Mouse (Mus musculus): ENCODE measurements around the gene Grb14. TPM values are rescaled to one million over a fixed set of nuclear protein-coding genes. Genes with fewer than 3 reads are reported as not detected.

The Grb14 gene
- total and polyA plus RNA-seq, 3 experiments = 0.61 to 0.85 (median 0.74) TPM

DNA sequence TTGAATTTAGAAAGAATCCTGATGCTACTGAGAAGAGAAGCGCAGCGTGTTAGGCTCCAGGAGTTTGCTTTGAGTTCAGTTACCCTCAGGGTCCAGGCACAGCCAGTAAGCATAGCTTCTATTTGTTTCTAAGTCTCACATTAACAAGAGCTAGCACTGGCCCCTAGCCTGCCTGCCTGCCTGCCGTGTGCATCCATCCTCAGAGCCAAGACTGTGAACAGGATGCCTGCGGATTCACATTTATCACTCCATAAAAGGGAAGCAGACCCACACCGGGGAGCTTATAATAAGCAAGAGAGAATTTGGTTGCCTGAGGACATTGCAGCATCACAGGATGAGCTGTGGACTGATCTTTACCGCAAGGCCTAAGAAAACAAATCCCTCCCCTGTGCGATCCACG is 53.8 kb downstream of the Grb14 start:
- Histone ChIP-seq H3K4me1 (ENCODE audit: control insufficient read depth in 1 of 2, insufficient read depth in 2 of 2) (no peaks in the 10 kb centered on the region), H3K4me2 (ENCODE audit: insufficient read depth, low read depth, poor library complexity, severe bottlenecking) (no peak overlapping the region), H3K9ac (ENCODE audit: insufficient read depth, low read depth) (no peak overlapping the region), H3K27ac (ENCODE audit: insufficient read depth, low read depth) (no peak overlapping the region), H3K27me3 (replicated peaks) (no peaks in the 10 kb centered on the region), H3K79me2 (replicated peaks; ENCODE audit: control insufficient read depth, extremely low read depth, insufficient read depth, poor library complexity, severe bottlenecking) (no peaks in the 10 kb centered on the region), H3K36me3 (replicated peaks in 1 of 2; ENCODE audit: control insufficient read depth in 1 of 2, insufficient read depth in 1 of 2, low read length in 1 of 2) (no peaks in the 10 kb centered on the region), H3K4me3 (replicated peaks in 1 of 3; ENCODE audit: low read depth in 2 of 3, low read length in 2 of 3, poor library complexity in 1 of 3) (no peak overlapping the region), H3K9me3 (replicated peaks; ENCODE audit: low read length) (no peaks in the 10 kb centered on the region)
- dilution Hi-C loops (cut with MboI; ENCODE audit: extremely low pct_ligation_motif_present, extremely low pct_unique_long_range_greater_than_20kb, low sequenced_read_pairs) (no loop called here), in situ Hi-C loops (cut with MboI; ENCODE audit: low pct_ligation_motif_present, low pct_unique_long_range_greater_than_20kb, low sequenced_read_pairs) (no loop called here)
- no peak for TF ChIP-seq ELF1 (IDR thresholded peaks at IDR 0.05; ENCODE audit: low read depth, low read length)
- no peak for TF ChIP-seq ZMIZ1 (IDR thresholded peaks at IDR 0.05; ENCODE audit: low read depth, low read length)
- no peak for TF ChIP-seq KAT2A (IDR thresholded peaks at IDR 0.05; ENCODE audit: insufficient replicate concordance, low read length)
- no peak for TF ChIP-seq USF1 (IDR thresholded peaks at IDR 0.05; ENCODE audit: low read depth, low read length)
- no peak for TF ChIP-seq MAZ (IDR thresholded peaks at IDR 0.05; ENCODE audit: low read depth, low read length)
- TF ChIP-seq MEF2A (IDR thresholded peaks at IDR 0.05; ENCODE audit: borderline replicate concordance, low read depth, low read length) = no peak
- TF ChIP-seq SMC3 (IDR thresholded peaks at IDR 0.05; ENCODE audit: low read depth, low read length) = no peak
- DNase-seq (ENCODE audit: extremely low read depth) = no peak

DNA sequence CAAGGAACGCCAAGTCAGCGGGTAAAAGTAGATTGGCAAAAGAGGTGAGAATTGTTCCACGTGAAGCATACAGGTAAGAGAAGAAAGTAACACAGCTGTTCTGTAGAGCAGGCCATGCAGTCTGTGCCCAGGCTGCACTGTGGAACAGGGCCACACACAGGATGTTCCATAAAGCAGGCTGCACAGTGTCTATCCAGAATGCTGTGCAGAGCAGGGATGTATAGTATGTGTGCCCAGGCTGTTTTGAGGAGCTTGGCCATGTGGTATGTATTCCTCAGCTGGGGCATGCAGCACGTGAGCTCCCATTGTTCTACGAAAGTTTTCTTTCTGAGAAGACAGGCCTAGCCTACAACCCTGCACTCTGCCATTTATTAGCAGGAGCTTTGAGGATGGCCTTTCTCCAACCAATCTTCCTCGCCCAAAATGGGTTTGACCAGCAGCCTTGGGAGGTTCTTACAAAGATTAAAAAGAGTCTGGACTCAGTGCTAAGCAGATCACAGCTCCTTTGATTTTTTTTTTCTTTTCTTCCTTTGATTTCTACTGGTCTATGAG is 57.8 kb downstream of the Grb14 start:
- dilution Hi-C loops (cut with MboI; ENCODE audit: extremely low pct_ligation_motif_present, extremely low pct_unique_long_range_greater_than_20kb, low sequenced_read_pairs) = no loop called here
- H3K4me2 ChIP-seq (ENCODE audit: insufficient read depth, low read depth, poor library complexity, severe bottlenecking) = no peak overlapping the region
- no peaks in the 10 kb centered on the region for H3K9me3 ChIP-seq (replicated peaks; ENCODE audit: low read length)
- no peak for TF ChIP-seq JUND (conservative IDR thresholded peaks at IDR 0.05; ENCODE audit: low read depth, low read length)
- TF ChIP-seq ZNF384 (IDR thresholded peaks at IDR 0.05; ENCODE audit: low read depth, low read length) = no peak
- TF ChIP-seq ELF1 (IDR thresholded peaks at IDR 0.05; ENCODE audit: low read depth, low read length) = no peak
- TF ChIP-seq RAD21 (IDR thresholded peaks at IDR 0.05; ENCODE audit: low read depth, low read length) = no peak
- TF ChIP-seq MYC (IDR thresholded peaks at IDR 0.05; ENCODE audit: low read depth, low read length) = no peak
- no peak for TF ChIP-seq ZC3H11A (IDR thresholded peaks at IDR 0.05; ENCODE audit: low read depth, low read length)
- no peak for TF ChIP-seq JUN (IDR thresholded peaks at IDR 0.05; ENCODE audit: insufficient read depth, low read depth, low read length)
- TF ChIP-seq UBTF (IDR thresholded peaks at IDR 0.05; ENCODE audit: low read depth, low read length) = no peak
- no peak for TF ChIP-seq SIN3A (IDR thresholded peaks at IDR 0.05; ENCODE audit: low read length)
- no peak for TF ChIP-seq KAT2A (IDR thresholded peaks at IDR 0.05; ENCODE audit: insufficient replicate concordance, low read length)
- H3K4me3 ChIP-seq (replicated peaks in 1 of 3; ENCODE audit: low read depth in 2 of 3, low read length in 2 of 3, poor library complexity in 1 of 3) = no peak overlapping the region
- no peaks in the 10 kb centered on the region for H3K27me3 ChIP-seq (replicated peaks)
- in situ Hi-C loops (cut with MboI; ENCODE audit: low pct_ligation_motif_present, low pct_unique_long_range_greater_than_20kb, low sequenced_read_pairs) = no loop called here
- H3K4me1 ChIP-seq (ENCODE audit: control insufficient read depth in 1 of 2, insufficient read depth in 2 of 2) = no peaks in the 10 kb centered on the region
- no peak for DNase-seq (ENCODE audit: extremely low read depth)
- H3K9ac ChIP-seq (ENCODE audit: insufficient read depth, low read depth) = no peak overlapping the region
- no peaks in the 10 kb centered on the region for H3K79me2 ChIP-seq (replicated peaks; ENCODE audit: control insufficient read depth, extremely low read depth, insufficient read depth, poor library complexity, severe bottlenecking)
- H3K27ac ChIP-seq (ENCODE audit: insufficient read depth, low read depth) = no peak overlapping the region
- no peaks in the 10 kb centered on the region for H3K36me3 ChIP-seq (replicated peaks in 1 of 2; ENCODE audit: control insufficient read depth in 1 of 2, insufficient read depth in 1 of 2, low read length in 1 of 2)
